Mouse (Mus musculus): ENCODE results near the gene Skint6. TPM values are rescaled to one million over a fixed set of nuclear protein-coding genes. Genes with fewer than 3 reads are reported as not detected.
"Not testable (repeated sequence)": the region's sequence is repeated elsewhere in the genome, so short reads cannot be mapped to it uniquely, and the experiment has no call there.

The Skint6 gene
- not detected in 2 replicates for polyA plus RNA-seq (2012; rRNA removed)

DNA sequence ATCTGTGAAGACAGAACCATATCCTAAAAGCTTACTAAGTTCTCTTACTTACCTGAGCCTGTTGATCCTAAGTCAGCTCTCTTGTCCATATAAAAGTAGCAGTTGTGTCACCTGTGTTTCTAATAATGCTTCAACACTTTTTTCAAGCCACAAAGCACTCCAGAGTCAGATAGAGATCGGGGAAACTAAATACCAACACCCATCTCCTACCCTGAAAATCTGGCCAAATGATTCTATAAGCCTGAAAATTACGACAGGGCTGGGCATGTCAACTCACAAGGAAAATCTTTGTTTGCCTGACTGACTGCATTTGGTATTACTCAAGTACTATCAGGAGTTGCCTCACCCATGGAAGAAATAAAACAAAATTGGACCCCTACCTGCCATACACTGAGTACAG is at the start of gene Skint6:
Gene Skint6 (minus strand): TSS at position 101 of the 400 bp plus-strand sequence.
- no peak for TF ChIP-seq POLR2A (IDR thresholded peaks at IDR 0.05; ENCODE audit: control insufficient read depth, extremely low read depth, insufficient read depth, low read length, poor library complexity)
- TF ChIP-seq CTCF (IDR thresholded peaks at IDR 0.05; ENCODE audit: borderline replicate concordance, control insufficient read depth, extremely low read depth, insufficient read depth, low read length, poor library complexity): no peak
- Histone ChIP-seq H3K36me3 (ENCODE audit: control insufficient read depth, insufficient read depth, low read length) (no peaks in the 10 kb centered on the region), H3K27ac (ENCODE audit: control insufficient read depth, insufficient read depth, low read length) (no peak within 1 kb of the TSS), H3K4me3 (ENCODE audit: control insufficient read depth, insufficient read depth, low read length) (no peak within 1 kb of the TSS), H3K27me3 (ENCODE audit: control insufficient read depth, insufficient read depth, low read length) (no peaks in the 10 kb centered on the region), H3K4me1 (replicated peaks; ENCODE audit: control insufficient read depth, insufficient read depth, low read length) (no peaks in the 10 kb centered on the region)
- WGBS: 58% methylated on average over 2 of the region's 2 CpGs
- DNase-seq: no peak

DNA sequence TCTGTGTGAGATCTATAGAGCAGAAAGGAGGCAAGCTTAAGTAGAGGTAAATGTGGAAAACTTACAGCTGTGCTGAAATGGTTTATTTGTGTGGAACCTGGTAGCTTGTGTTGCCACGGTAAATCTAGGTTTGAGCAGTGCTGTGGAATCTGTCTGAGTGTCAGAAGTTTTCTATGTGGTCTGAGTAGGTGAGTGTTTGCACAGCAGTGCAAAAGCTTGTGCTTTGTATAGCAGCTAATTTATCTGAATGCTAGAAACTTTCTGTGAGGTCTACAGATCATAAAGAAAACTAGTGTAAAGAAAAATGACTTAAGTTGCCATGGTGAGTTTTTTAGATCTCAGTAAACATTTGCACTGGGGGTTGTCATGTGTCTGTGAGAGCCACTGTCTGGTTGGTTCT is 34.1 kb upstream of the Skint6 start:
- H3K4me1 ChIP-seq (replicated peaks; ENCODE audit: control insufficient read depth, insufficient read depth, low read length): no peaks in the 10 kb centered on the region
- 95% methylated on average over 1 of the region's 1 CpGs for WGBS
- H3K27ac ChIP-seq (ENCODE audit: control insufficient read depth, insufficient read depth, low read length): no peak overlapping the region
- no peak overlapping the region for H3K4me3 ChIP-seq (ENCODE audit: control insufficient read depth, insufficient read depth, low read length)
- no peaks in the 10 kb centered on the region for H3K27me3 ChIP-seq (ENCODE audit: control insufficient read depth, insufficient read depth, low read length)
- H3K36me3 ChIP-seq (ENCODE audit: control insufficient read depth, insufficient read depth, low read length): no peaks in the 10 kb centered on the region
- no peak for TF ChIP-seq POLR2A (IDR thresholded peaks at IDR 0.05; ENCODE audit: control insufficient read depth, extremely low read depth, insufficient read depth, low read length, poor library complexity)
- no peak for TF ChIP-seq CTCF (IDR thresholded peaks at IDR 0.05; ENCODE audit: borderline replicate concordance, control insufficient read depth, extremely low read depth, insufficient read depth, low read length, poor library complexity)
- DNase-seq: no peak

DNA sequence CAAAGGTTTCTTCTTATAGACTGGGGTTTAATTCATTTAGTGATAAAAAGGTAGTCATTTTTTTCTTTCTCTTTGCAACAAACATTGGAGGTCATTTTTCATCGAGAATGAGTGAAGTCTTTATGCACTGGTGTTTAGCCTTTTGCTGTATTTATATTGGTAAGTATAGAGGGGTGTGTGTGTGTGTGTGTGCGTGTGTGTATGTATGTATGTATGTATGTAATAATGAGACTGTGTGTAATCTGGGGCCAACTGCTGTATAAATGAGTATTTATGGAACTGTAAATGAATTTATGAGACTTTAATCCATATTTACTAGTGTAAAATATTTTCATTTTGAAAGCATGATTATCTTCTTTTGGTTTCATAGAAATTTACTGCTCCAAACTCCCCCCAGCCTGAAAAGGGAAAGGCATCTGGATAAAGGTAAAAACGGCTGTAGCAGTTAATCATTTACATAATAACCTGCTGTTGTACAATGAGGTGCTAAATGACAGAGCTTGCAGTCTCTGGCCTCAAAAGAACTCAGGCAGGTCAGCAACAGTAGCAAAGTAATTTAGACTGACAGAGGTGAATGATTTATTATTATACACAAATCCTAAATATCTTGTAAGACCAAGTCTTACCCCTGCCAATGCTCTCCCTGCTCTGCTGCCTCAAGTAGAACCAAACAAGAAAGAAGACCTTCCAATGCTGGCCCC is 15.2 kb upstream of the Skint6 start:
- TF ChIP-seq CTCF (IDR thresholded peaks at IDR 0.05; ENCODE audit: borderline replicate concordance, control insufficient read depth, extremely low read depth, insufficient read depth, low read length, poor library complexity) (no peak), POLR2A (IDR thresholded peaks at IDR 0.05; ENCODE audit: control insufficient read depth, extremely low read depth, insufficient read depth, low read length, poor library complexity) (no peak)
- no peak for DNase-seq
- Histone ChIP-seq H3K27ac (ENCODE audit: control insufficient read depth, insufficient read depth, low read length) (no peak overlapping the region), H3K4me1 (replicated peaks; ENCODE audit: control insufficient read depth, insufficient read depth, low read length) (no peaks in the 10 kb centered on the region), H3K27me3 (ENCODE audit: control insufficient read depth, insufficient read depth, low read length) (no peaks in the 10 kb centered on the region), H3K4me3 (ENCODE audit: control insufficient read depth, insufficient read depth, low read length) (no peak overlapping the region), H3K36me3 (ENCODE audit: control insufficient read depth, insufficient read depth, low read length) (no peaks in the 10 kb centered on the region)
- WGBS: 80% methylated on average over 3 of the region's 3 CpGs

DNA sequence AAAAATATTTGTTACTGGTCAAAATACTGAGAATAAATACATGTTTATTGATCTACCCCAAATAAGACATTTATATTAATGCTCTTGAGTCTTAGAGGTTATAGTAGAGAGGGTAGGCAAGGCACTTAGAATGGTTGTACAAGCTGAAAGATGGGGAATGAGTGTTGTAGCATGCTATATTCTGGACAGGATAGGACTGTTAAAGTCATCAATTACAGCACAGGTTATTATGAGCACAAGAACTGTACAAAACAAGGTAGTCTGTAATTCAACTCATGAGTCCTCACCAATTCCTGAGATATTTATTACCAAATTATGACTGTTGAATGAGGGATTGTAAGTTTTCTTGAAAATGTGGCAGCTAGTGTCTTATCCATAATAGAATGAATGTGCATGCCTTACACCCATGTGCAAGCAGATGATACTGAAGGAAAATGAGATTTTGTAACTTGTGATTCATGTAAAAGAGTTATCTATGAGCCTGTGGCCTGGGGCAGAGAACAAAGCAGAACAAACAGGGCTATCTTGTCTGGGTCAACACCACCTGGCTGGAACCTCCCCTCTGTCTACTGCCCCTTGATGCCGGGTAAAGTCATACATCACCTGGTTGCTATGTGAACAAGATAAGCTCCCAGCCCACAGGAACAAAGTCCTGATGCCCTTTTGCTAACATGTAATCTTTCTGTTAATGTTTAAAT is 23.3 kb downstream of the Skint6 start:
- no peaks in the 10 kb centered on the region for H3K27me3 ChIP-seq (ENCODE audit: control insufficient read depth, insufficient read depth, low read length)
- no peak overlapping the region for H3K4me3 ChIP-seq (ENCODE audit: control insufficient read depth, insufficient read depth, low read length)
- WGBS: 88% methylated on average over 1 of the region's 1 CpGs
- no peak for DNase-seq
- H3K4me1 ChIP-seq (replicated peaks; ENCODE audit: control insufficient read depth, insufficient read depth, low read length): no peaks in the 10 kb centered on the region
- H3K27ac ChIP-seq (ENCODE audit: control insufficient read depth, insufficient read depth, low read length): no peak overlapping the region
- H3K36me3 ChIP-seq (ENCODE audit: control insufficient read depth, insufficient read depth, low read length): no peaks in the 10 kb centered on the region
- TF ChIP-seq CTCF (IDR thresholded peaks at IDR 0.05; ENCODE audit: borderline replicate concordance, control insufficient read depth, extremely low read depth, insufficient read depth, low read length, poor library complexity) (no peak), POLR2A (IDR thresholded peaks at IDR 0.05; ENCODE audit: control insufficient read depth, extremely low read depth, insufficient read depth, low read length, poor library complexity) (no peak)

DNA sequence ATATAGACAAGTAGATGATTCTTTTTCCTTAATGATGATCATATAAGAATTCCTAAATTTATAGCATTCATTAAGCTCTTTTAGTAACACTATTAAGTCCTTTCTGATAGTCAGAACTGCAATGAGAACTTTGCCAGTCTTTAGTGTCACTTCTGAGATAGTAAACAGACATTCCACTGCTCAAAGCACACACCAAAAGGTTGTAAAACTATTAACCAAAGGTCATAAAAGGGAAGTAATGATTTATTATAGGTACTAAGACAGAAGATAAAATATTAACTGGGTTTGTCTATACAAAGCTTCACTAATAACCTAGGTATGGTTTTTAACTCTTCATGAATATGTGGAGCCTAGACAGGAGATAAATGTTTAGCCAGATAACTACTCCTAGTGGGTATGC is 41.0 kb downstream of the Skint6 start:
- Histone ChIP-seq H3K4me3 (ENCODE audit: control insufficient read depth, insufficient read depth, low read length) (no peak overlapping the region), H3K4me1 (replicated peaks; ENCODE audit: control insufficient read depth, insufficient read depth, low read length) (no peaks in the 10 kb centered on the region), H3K27ac (ENCODE audit: control insufficient read depth, insufficient read depth, low read length) (no peak overlapping the region), H3K36me3 (ENCODE audit: control insufficient read depth, insufficient read depth, low read length) (no peaks in the 10 kb centered on the region), H3K27me3 (ENCODE audit: control insufficient read depth, insufficient read depth, low read length) (no peaks in the 10 kb centered on the region)
- TF ChIP-seq POLR2A (IDR thresholded peaks at IDR 0.05; ENCODE audit: control insufficient read depth, extremely low read depth, insufficient read depth, low read length, poor library complexity) (no peak), CTCF (IDR thresholded peaks at IDR 0.05; ENCODE audit: borderline replicate concordance, control insufficient read depth, extremely low read depth, insufficient read depth, low read length, poor library complexity) (no peak)
- no peak for DNase-seq

DNA sequence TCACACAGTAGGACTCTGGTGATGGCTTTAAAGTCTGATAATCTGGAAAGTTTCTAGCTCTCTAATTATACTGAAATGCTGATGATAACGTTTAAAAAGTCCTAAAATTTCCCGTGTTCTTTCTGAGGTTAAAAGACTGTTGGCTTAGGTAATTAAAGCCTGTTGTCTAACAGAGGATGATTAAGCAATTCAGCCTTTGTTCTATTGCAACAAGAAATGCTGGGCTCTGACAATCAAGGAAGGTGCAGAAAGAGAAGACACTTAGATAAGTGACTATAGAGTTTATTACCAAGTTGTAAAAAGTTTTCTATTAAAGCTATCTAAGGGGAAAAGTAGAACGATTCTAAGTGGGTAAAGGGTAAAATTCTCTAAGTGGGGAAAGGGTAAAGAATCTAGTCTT is 219.2 kb downstream of the Skint6 start:
- H3K27ac ChIP-seq (ENCODE audit: control insufficient read depth, insufficient read depth, low read length): no peak overlapping the region
- no peak overlapping the region for H3K4me3 ChIP-seq (ENCODE audit: control insufficient read depth, insufficient read depth, low read length)
- WGBS: 73% methylated on average over 3 of the region's 3 CpGs
- H3K27me3 ChIP-seq (ENCODE audit: control insufficient read depth, insufficient read depth, low read length): no peaks in the 10 kb centered on the region
- DNase-seq: no peak
- H3K36me3 ChIP-seq (ENCODE audit: control insufficient read depth, insufficient read depth, low read length): no peaks in the 10 kb centered on the region
- no peak for TF ChIP-seq POLR2A (IDR thresholded peaks at IDR 0.05; ENCODE audit: control insufficient read depth, extremely low read depth, insufficient read depth, low read length, poor library complexity)
- no peak for TF ChIP-seq CTCF (IDR thresholded peaks at IDR 0.05; ENCODE audit: borderline replicate concordance, control insufficient read depth, extremely low read depth, insufficient read depth, low read length, poor library complexity)
- H3K4me1 ChIP-seq (replicated peaks; ENCODE audit: control insufficient read depth, insufficient read depth, low read length): no peaks in the 10 kb centered on the region

DNA sequence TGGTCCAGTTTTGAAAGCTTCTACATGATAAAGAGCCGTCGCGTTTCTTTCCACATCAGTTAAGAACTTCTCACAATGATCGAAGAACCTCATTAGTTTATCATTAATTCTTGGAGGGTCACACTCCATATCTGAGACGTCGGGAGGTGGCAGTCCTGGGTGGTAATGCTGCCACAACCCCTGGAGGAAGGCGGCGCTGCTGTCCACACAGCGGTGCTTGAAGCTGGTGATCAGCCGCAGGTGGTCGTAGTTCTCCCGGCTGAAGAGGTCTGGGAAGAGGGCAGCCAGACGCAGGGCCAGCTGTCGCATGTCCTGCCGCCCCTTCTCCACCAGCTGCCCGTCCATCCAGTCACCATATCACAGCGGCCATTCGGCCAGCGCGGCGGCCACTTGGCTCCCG is 307.6 kb downstream of the Skint6 start:
- H3K27ac ChIP-seq (ENCODE audit: control insufficient read depth, insufficient read depth, low read length); H3K4me3 ChIP-seq (ENCODE audit: control insufficient read depth, insufficient read depth, low read length); H3K36me3 ChIP-seq (ENCODE audit: control insufficient read depth, insufficient read depth, low read length); H3K4me1 ChIP-seq (replicated peaks; ENCODE audit: control insufficient read depth, insufficient read depth, low read length); H3K27me3 ChIP-seq (ENCODE audit: control insufficient read depth, insufficient read depth, low read length); DNase-seq: not testable (repeated sequence)
- 45% methylated on average over 22 of the region's 22 CpGs for WGBS
